Mouse (Mus musculus) retina, adult 2 months (tissue): Measurements from ENCODE around the gene Alkbh2.

Source experiments
- DNase-seq: peaks from one replicate; pipeline ENCODE4 v3.0.0-alpha.2; 2012; ENCODE audit warnings: low read depth, low spot score

The Alkbh2 gene

GRCm38 (mm10) chr5:114146028-114146888 is 18.2 kb upstream of the Alkbh2 start, which contains the start of gene Acacb:
TSS of gene Acacb (plus strand) at chr5:114146535.
- DNase-seq = no peak

- no peak for DNase-seq
Measured at GRCm38 (mm10) chr5:114139175-114139574, 11.2 kb upstream of the Alkbh2 start.

DNA sequence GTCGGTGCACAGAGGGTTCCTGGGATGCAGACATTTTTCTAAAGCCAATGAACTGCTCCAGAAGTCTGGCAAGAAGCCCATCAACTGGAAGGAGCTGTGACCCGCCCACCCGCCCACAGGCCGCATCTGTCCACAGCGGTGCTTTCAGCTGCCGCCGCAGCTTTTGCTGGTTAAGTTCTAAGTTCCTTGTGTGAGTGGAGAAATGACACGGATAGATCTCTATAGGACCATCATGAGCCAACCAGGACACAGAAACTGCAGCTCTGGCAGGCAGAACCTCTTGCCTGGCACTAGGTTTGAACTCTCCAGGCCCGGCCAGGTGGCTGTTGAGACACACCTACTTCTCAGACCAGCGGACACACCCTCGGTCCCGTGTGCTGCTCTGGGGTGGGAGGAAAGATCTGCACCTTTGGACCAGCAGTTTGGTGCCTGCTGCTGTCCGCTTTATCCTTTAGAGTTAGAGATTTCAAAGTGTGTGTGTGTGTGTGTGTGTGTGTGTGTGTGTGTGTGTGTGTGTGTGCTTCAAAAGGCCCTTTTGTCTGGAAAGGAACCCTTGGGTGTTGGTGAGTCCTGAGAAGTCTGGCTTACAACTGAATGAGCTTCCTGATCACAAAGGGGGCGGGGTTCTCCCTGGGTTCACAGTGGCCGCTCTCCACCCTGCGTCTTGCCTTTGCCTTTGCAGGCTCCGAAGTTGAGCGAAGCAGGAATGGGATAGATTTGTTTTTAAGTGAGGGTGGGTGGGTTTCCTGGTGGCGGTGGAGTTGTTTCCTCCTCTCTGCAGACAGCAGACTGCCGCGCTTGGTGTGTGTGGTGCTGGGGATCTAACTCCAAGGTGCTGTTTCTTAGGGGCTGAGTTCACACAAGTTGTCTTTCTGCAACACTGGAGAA is 10.5 kb upstream of the Alkbh2 start:
- DNase-seq = no peak

GRCm38 (mm10) chr5:114137481-114138276 is 9.7 kb upstream of the Alkbh2 start:
- no peak for DNase-seq

DNA sequence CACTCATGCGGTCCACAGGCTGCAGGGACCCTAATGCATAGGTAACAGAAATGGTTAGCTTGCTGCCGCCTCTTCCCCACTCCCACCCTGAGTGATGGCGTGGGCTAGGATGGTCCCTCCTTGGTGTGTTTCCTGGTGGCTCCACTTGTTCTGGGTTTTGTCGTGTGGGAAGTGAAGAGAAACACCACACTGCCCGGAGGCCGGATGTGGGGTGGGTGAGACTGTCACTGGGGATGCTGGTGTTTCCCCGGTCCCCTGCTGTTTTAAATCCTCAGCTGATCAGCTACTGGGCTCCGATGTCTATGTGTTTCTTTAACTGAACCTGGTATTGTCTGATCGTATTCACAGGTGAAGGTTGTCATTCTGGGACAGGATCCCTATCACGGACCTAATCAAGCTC is 7.5 kb upstream of the Alkbh2 start:
- no peak for DNase-seq

GRCm38 (mm10) chr5:114134091-114134534 is 6.1 kb upstream of the Alkbh2 start:
- DNase-seq = no peak

GRCm38 (mm10) chr5:114132841-114133240 is 4.8 kb upstream of the Alkbh2 start:
- no peak for DNase-seq

GRCm38 (mm10) chr5:114131521-114131840 is 3.5 kb upstream of the Alkbh2 start:
- DNase-seq = no peak

- peak; percentile 73 for DNase-seq
Measured at GRCm38 (mm10) chr5:114130698-114131520, 2.9 kb upstream of the Alkbh2 start.

- DNase-seq = no peak
Measured at GRCm38 (mm10) chr5:114130211-114130605, 2.2 kb upstream of the Alkbh2 start, which contains the start of gene Ung. TSS of gene Ung (plus strand) at chr5:114130386.

DNA sequence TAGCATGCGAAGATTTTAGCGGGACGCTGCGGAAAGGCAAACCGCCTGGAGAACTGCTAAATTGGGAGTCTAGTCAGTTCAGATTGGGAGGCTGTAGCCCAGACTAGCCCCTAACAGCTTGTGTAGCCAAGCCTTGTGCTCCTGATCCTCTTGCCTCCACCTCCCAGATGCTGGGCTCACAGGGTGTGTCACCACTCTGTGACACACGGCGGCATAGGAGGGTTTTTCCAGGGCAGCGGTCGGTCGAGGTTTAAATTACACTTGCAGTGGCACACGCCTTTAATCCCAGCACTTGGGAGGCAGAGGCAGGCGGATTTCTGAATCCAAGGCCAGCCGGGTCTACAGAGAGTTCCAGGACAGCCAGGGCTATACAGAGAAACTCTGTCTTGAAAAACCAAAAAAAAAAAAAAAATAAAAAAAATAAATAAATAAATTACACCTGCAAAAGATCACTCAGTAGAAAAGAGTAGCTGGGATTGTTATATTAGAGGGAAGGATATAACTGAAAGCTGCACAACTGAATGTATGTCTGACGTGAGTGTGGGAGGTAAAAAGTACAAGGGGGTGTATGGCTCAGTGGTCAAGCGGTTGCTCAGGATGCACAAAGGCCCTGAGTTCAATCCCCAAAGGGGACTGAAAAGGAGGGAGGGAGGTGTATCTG is 1.7 kb upstream of the Alkbh2 start:
- no peak for DNase-seq

- DNase-seq = no peak
Measured at GRCm38 (mm10) chr5:114126499-114127244, 1.3 kb downstream of the Alkbh2 start.

- no peak for DNase-seq
Measured at GRCm38 (mm10) chr5:114126008-114126407, 2.0 kb downstream of the Alkbh2 start.

DNA sequence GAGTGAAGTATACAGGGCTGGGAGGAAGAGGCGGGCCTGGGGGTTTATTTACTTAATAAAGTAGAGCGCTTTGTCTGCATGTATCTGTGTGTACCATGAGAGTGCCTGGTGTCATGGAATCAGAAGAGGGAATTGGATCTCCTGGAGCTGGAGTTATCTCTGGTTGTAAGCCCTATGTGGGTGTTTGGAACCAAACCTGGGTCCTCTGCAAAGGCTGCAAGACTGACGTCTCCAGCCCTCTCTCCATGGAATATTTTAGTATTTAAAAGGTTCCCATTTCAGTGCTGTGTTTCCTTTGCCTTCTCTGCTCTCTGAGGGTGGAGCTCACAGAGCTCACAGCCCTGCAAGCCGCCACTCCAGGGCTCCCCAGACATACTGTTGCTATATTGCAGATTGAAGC is 8.2 kb downstream of the Alkbh2 start:
- no peak for DNase-seq

DNA sequence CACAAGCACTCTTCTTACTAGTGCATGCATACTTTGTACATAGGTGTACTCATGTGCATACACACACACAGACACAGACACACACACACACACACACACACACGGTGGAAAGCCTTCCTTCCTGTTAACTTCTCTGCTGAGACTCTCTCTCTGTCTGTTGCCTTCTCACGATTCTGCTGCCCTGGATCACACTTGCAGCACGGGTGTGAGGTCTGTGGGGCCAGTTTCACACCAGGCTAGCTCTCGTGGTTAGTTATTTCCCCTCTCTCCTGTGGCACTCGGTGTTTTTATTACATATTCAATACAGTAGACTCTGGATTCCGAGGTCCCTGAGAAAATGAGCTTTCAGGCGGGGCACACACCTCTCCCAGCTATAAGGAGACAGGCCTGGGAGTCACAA is 11.4 kb downstream of the Alkbh2 start:
- no peak for DNase-seq

- no peak for DNase-seq
Measured at GRCm38 (mm10) chr5:114115030-114115429, 13.0 kb downstream of the Alkbh2 start.

GRCm38 (mm10) chr5:114113334-114113733 is 14.7 kb downstream of the Alkbh2 start:
- no peak for DNase-seq

DNA sequence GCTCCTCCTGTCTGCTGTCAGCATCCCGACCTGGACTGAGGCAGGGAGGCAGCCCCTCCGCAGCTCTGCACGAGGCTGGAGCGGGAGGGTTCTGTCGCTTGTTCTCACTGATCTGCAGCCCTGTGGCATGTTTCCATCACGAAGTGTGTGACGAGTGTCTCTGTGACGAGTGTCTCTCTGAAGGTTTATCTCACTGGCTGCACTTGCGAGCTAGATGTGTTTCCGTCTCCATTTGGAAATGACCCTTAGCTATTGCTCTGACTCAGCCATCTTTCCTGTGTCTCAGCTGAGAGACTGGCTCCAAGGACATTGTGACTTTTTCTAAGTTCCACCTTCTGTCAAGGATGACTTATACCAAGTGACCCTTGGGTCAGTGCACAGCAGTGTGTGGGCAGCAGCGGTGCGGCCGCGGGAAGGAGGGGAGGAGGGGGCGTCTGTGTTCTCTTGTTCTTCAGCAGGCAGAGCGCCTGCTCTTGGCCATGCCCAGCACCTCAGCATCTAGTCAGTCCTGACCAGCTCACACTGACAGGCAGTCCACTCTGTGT is 21.6 kb downstream of the Alkbh2 start:
- DNase-seq = no peak

DNA sequence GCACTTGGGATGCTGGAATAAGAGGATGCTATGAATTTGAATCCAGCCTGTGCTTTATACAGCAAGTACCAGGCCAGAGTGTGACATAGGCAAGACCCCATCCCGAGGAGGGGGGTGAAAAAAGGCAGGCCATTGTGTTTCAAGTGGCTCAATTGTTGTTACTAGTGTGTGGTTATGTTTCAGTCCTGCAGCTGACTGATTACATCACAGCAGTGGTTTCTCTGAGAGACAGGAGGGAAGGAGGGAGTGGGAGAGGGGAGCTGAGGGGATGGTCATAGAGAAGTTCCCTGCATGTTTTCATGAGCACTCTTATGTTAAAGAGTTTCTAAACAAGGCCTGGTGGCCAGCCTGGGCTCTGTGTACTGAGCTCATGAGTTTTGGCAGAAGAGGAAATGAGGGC is 25.2 kb downstream of the Alkbh2 start:
- DNase-seq = no peak
